Mouse (Mus musculus): ENCODE results near the gene Cdc42bpb. TPM values are rescaled to one million over a fixed set of nuclear protein-coding genes. Genes with fewer than 3 reads are reported as not detected.
A peak's percentile ranks its signal among the peaks of the same experiment; 100 is the strongest.

The Cdc42bpb gene
- 32.5 and 34.2 TPM in 2 replicates for polyA plus RNA-seq (2015; fragmentation: Nextera tagmentation; extraction: Ambion mirVana)

DNA sequence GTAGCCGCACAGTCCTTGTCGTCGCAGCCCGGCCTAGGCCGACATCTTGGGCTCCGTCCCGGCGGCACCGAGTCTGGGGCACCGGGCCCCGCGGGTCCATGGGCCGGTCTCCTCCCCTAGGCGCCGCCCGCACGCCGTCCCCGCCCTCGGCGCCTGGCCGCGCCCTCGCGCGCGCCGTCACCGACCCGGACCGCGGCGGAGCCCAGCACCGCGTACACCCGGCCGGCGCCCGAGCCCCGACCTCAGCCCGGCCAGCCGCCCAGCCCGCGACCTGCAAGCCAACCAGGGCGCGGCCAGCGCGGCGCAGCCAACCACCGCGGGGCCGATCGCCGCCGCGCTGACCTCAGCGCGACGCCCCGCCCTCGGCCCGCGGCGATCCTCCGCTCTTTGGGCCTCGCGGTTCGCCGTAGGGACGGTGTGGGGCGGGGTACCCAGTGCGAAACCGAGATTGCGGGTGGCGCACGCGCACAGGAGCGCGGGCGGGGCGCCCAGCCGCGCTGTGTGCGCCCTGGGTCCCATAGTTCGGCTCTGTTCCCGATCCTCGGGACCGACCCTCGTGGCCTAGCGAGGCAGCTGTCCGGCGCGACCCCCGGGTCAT, at the start of gene Cdc42bpb:
Gene Cdc42bpb, minus strand, starts transcription at position 343 of the 598 bp plus-strand sequence.
- Histone ChIP-seq H3K9ac (peak within 1 kb of the TSS; percentile 97), H3K9me3 (no peaks in the 10 kb centered on the region), H3K4me1 (peaks cover 18% of the 10 kb centered on the region; the same call in 1 of the 2 replicates), H3K36me3 (no peaks in the 10 kb centered on the region), H3K27ac (peak within 1 kb of the TSS; percentile 95), H3K4me2 (peak within 1 kb of the TSS; percentile 85), H3K27me3 (replicated peaks) (no peaks in the 10 kb centered on the region), H3K4me3 (replicated peaks) (peak within 1 kb of the TSS; percentile 99)
- under 1% methylated on average over 90 of the region's 94 CpGs for WGBS
- peak; percentile 91 for ATAC-seq (ENCODE audit: insufficient read depth, low FRiP score, low read depth)

DNA sequence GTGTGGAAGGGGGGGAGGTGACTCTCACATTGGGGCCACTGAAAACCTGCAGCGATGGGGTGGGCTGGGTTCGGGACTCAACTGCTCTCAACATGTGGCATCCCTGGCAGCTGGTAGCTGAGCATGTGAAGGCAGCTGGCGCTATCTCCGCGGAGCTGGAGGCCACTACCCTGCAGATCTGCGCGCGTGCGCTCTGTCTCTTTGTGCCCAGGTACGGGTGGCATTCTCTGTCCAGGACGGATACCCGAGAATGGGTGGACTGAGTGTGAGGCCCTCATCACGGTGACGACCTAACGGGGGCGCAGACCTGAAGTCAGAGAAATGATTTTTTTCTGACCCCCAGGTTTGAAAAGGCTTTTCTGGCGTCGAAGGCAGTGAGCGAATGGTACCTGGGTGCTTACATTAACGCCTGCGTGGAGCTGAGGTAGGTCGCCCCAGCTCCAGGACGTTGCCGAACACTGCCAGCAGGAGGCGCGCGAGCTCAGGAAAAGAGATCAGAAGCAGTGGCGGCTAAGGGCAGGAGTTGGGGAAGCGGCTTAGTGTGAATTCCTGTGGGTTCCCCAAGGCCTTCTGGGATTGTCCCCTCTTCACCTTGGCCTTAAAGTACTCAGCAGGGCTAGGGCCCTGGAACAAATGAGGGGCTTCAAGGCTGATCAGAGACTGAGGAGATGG, 48.4 kb upstream of the Cdc42bpb start:
- Histone ChIP-seq H3K4me2 (no peak overlapping the region), H3K9me3 (no peaks in the 10 kb centered on the region), H3K27ac (no peak overlapping the region), H3K4me3 (replicated peaks) (no peak overlapping the region), H3K36me3 (no peaks in the 10 kb centered on the region), H3K4me1 (peaks cover 41% of the 10 kb centered on the region), H3K9ac (no peak overlapping the region), H3K27me3 (replicated peaks) (peaks cover 66% of the 10 kb centered on the region)
- no peak for ATAC-seq (ENCODE audit: insufficient read depth, low FRiP score, low read depth)
- 20% methylated on average over 29 of the region's 29 CpGs for WGBS

DNA sequence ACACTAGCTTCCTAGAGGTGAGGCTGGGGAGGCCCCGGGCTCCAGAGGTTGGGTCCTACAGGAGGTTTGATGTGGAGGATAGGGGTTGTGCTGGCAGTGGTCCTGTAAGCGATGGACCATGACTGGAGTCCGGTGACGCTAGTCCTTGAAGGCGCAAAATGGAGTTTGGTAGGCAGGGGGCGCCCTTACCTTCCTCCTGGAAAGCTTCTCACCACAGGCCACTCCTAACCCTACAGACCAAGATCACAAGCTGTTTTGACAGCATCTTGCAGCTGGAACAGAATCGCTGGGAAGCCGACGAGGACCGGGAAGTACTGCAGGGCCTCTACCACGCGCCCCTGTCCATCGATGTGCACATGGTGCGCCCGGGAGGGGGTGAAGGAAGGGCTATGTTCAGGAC, 47.7 kb upstream of the Cdc42bpb start:
- 3% methylated on average over 15 of the region's 15 CpGs for WGBS
- Histone ChIP-seq H3K27me3 (replicated peaks) (peaks cover 59% of the 10 kb centered on the region), H3K9me3 (no peaks in the 10 kb centered on the region), H3K27ac (no peak overlapping the region), H3K4me2 (no peak overlapping the region), H3K36me3 (no peaks in the 10 kb centered on the region), H3K9ac (no peak overlapping the region), H3K4me3 (replicated peaks) (no peak overlapping the region), H3K4me1 (peaks cover 35% of the 10 kb centered on the region)
- 0 out of 2 replicates have a peak, but pooled peaks have one; percentile 30 for ATAC-seq (ENCODE audit: insufficient read depth, low FRiP score, low read depth)

DNA sequence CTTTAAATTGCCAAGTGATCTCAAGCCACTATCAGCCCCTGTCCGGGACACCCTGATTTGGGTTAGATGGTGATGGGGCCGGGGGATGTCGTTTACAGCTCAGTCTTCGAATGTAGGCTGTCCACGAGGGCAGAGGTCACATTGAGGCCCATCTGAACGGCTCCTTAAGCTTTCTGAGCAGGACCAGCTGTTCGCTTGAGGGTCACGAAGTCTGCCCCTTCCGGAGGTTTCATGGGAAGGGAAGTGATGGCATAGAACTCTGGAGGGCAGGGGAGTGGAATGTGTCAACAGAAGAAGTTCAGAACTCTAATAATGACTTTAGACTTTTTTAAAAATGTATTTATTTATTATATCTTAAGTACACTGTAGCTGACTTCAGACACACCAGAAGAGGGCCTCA, 47.0 kb upstream of the Cdc42bpb start:
- Histone ChIP-seq H3K4me2 (no peak overlapping the region), H3K36me3 (no peaks in the 10 kb centered on the region), H3K4me1 (peaks cover 27% of the 10 kb centered on the region), H3K27me3 (replicated peaks) (peaks cover 59% of the 10 kb centered on the region), H3K9me3 (no peaks in the 10 kb centered on the region), H3K4me3 (replicated peaks) (no peak overlapping the region), H3K27ac (no peak overlapping the region), H3K9ac (no peak overlapping the region)
- no peak for ATAC-seq (ENCODE audit: insufficient read depth, low FRiP score, low read depth)
- 29% methylated on average over 9 of the region's 9 CpGs for WGBS

GRCm38 (mm10) chr12:111423570-111424129, 46.1 kb upstream of the Cdc42bpb start:
- H3K9ac ChIP-seq, result no peak overlapping the region
- H3K27ac ChIP-seq, result no peak overlapping the region
- H3K4me3 ChIP-seq (replicated peaks), result peak overlapping the region; percentile 19
- peaks cover 55% of the 10 kb centered on the region for H3K27me3 ChIP-seq (replicated peaks)
- no peaks in the 10 kb centered on the region for H3K9me3 ChIP-seq
- no peaks in the 10 kb centered on the region for H3K36me3 ChIP-seq
- peaks cover 20% of the 10 kb centered on the region for H3K4me1 ChIP-seq
- WGBS, result 13% methylated on average over 43 of the region's 43 CpGs
- ATAC-seq (ENCODE audit: insufficient read depth, low FRiP score, low read depth), result no peak
- H3K4me2 ChIP-seq, result peak overlapping the region; percentile 10

DNA sequence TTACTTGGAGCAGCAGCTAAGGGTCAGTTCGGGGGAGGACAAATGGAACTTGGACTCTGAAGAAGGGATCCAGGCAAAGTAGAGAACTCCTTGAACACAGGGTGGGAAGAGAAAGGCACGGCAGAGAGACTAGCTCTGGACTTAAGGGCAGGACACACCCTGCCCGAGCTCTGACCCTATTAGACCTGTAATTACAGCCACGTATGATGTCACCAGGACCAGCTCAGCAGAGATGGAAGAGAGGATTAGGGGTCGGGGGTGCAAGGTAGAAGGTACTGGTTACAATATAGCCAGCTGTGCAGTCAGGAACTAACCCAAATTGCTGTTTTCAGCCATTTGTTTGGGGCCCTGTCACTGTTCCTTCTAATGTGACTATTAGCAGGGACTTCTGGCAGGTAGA, 45.3 kb upstream of the Cdc42bpb start:
- Histone ChIP-seq H3K9me3 (no peaks in the 10 kb centered on the region), H3K4me1 (peaks cover 22% of the 10 kb centered on the region), H3K9ac (no peak overlapping the region), H3K4me2 (no peak overlapping the region), H3K27ac (no peak overlapping the region), H3K4me3 (replicated peaks) (no peak overlapping the region), H3K36me3 (no peaks in the 10 kb centered on the region), H3K27me3 (replicated peaks) (peaks cover 48% of the 10 kb centered on the region)
- WGBS, result 64% methylated on average over 5 of the region's 5 CpGs
- no peak for ATAC-seq (ENCODE audit: insufficient read depth, low FRiP score, low read depth)

DNA sequence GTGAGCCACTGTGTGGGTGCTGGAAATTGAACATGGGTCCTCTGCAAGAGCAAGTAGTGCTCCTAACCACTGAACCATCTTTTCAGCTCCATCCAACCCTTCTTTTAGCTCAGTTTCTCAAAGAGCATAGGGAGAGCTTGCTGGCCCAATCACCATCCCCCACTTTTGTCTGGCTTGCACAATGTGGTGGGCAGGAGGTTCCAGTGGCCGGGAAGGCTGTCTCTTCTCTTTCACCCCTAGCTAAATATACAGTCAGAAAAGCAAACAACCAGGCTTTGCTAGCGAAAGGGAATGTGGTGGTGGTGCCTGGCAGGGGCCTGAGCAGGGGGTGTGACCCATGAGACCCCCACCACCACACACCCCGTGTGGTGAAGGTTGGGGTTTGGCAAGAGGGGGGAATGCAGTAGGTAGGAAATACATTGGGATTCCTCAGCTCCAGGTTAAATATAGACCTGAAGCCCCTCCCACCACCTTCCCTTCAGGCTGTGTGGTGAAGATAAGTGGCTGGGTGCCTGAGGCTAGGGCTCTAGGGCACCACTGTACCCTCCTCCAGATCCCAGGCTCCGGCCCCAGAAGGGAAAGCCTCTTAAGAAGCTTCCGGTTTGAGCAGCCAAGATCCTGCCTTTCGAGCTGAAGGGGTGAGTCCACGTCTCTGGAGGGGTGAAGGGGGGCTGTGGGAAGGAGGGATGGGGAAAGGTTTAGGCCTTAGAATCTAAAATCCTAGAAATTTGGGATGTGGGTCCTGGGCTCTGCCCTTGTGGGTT, 43.6 kb upstream of the Cdc42bpb start:
- peaks cover 42% of the 10 kb centered on the region for H3K27me3 ChIP-seq (replicated peaks)
- ATAC-seq (ENCODE audit: insufficient read depth, low FRiP score, low read depth), result no peak
- H3K4me2 ChIP-seq, result no peak overlapping the region
- no peak overlapping the region for H3K9ac ChIP-seq
- no peak overlapping the region for H3K4me3 ChIP-seq (replicated peaks)
- H3K9me3 ChIP-seq, result no peaks in the 10 kb centered on the region
- no peak overlapping the region for H3K27ac ChIP-seq
- no peaks in the 10 kb centered on the region for H3K36me3 ChIP-seq
- peaks cover 34% of the 10 kb centered on the region for H3K4me1 ChIP-seq
- WGBS, result 33% methylated on average over 7 of the region's 7 CpGs

DNA sequence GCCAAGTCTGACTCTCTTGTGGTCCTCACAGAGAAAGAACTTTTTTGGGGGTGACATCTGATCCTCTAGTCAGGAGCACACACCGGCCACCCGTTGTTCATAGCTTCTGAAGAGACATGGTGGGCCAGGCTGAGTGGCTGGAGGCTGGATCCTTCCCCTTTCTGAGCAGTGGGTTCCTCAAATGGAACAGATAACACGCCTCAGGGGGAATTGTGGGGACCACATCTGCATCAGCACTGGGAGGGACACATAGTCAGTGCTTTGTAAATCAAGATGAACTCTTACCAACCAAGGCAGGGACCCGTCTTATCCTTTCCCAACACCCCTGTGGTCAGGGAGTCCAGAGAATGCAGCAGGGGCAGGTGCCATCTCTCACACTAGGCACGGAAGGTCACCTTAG, 42.4 kb upstream of the Cdc42bpb start:
- H3K27ac ChIP-seq, result no peak overlapping the region
- ATAC-seq (ENCODE audit: insufficient read depth, low FRiP score, low read depth), result no peak
- H3K9ac ChIP-seq, result no peak overlapping the region
- peaks cover 29% of the 10 kb centered on the region for H3K4me1 ChIP-seq
- H3K36me3 ChIP-seq, result no peaks in the 10 kb centered on the region
- 71% methylated on average over 5 of the region's 5 CpGs for whole genome bisulfite sequencing
- H3K27me3 ChIP-seq (replicated peaks), result peaks cover 33% of the 10 kb centered on the region
- no peak overlapping the region for H3K4me3 ChIP-seq (replicated peaks)
- H3K4me2 ChIP-seq, result no peak overlapping the region
- H3K9me3 ChIP-seq, result no peaks in the 10 kb centered on the region

GRCm38 (mm10) chr12:111416921-111417779, 39.6 kb upstream of the Cdc42bpb start, which contains the start of gene Exoc3l4:
Gene Exoc3l4 (plus strand): TSS chr12:111417017.
- Histone ChIP-seq H3K9me3 (no peaks in the 10 kb centered on the region), H3K4me1 (peaks cover 36% of the 10 kb centered on the region), H3K4me2 (peak within 1 kb of the TSS; percentile 70), H3K9ac (no peak within 1 kb of the TSS), H3K27ac (peak within 1 kb of the TSS; percentile 1; the same call in 1 of the 2 replicates), H3K36me3 (no peaks in the 10 kb centered on the region), H3K4me3 (replicated peaks) (peak within 1 kb of the TSS; percentile 32), H3K27me3 (replicated peaks) (peaks cover 6% of the 10 kb centered on the region; the same call in 1 of the 2 replicates)
- ATAC-seq (ENCODE audit: insufficient read depth, low FRiP score, low read depth), result peak; percentile 57; the same call in 1 of the 2 replicates
- WGBS, result 4% methylated on average over 17 of the region's 17 CpGs

DNA sequence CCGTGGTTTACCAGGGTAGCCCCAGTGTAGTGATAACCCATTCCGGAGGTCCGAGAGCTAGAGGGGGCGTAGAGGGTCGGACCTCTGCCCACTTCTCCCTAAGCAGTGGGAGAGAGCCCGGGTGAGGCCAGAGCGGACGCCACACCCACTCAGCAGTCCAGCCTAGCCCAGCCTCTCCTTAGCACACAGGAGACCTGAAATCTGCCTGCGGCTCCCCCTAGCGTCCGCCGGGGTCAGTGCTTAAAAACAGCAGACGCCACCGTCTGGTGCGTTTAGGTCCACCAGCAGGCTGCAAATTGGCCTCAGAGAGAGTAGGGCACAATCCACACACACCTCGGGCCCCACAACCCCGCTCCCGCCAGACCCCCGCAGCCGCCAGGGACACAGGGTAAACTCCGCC, 35.8 kb upstream of the Cdc42bpb start:
- under 1% methylated on average over 21 of the region's 21 CpGs for WGBS
- H3K27ac ChIP-seq, result peak overlapping the region; percentile 31; the same call in 1 of the 2 replicates
- H3K36me3 ChIP-seq, result no peaks in the 10 kb centered on the region
- H3K4me1 ChIP-seq, result peaks cover 32% of the 10 kb centered on the region
- no peaks in the 10 kb centered on the region for H3K9me3 ChIP-seq
- peak overlapping the region; percentile 31 for H3K4me3 ChIP-seq (replicated peaks)
- peak; percentile 81 for ATAC-seq (ENCODE audit: insufficient read depth, low FRiP score, low read depth)
- H3K9ac ChIP-seq, result no peak overlapping the region
- peak overlapping the region; percentile 56 for H3K4me2 ChIP-seq
- H3K27me3 ChIP-seq (replicated peaks), result peaks cover 3% of the 10 kb centered on the region; the same call in 1 of the 2 replicates
